Mouse (Mus musculus): ENCODE measurements around the gene Rest.

DNA sequence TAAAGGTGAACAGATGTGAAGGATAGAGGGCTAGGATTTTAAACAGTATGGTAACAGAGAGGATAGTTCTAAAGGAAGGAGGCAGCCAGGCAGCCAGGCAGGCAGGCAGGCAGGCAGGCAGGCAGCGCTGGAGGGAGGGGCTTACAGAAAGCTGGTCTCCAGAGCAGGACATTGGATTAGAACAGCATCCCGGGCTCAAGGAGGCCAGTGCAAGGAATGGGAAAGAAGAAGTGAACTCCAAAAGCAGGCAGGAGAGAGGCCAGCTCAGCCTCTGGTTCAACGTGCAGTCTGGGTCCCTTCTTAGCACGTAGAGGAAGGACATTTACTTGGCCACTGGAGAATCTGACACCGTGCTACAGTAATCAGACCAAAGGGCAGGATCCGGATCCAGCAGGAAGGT lies 5.2 kb upstream of the Rest start:
- TF ChIP-seq CTCF (conservative IDR thresholded peaks at IDR 0.05; ENCODE audit: low read length) (no peak), NANOG (IDR thresholded peaks at IDR 0.05; ENCODE audit: borderline replicate concordance, low read length) (no peak), POU5F1 (IDR thresholded peaks at IDR 0.05; ENCODE audit: borderline replicate concordance, low read length) (no peak)
